Mouse (Mus musculus): ENCODE data around the gene Alpk3. TPM values are rescaled to one million over a fixed set of nuclear protein-coding genes. Genes with fewer than 3 reads are reported as not detected.

Alpk3 gene
- polyA plus RNA-seq, 1 experiment from 2014 or later = 0.33 TPM

DNA sequence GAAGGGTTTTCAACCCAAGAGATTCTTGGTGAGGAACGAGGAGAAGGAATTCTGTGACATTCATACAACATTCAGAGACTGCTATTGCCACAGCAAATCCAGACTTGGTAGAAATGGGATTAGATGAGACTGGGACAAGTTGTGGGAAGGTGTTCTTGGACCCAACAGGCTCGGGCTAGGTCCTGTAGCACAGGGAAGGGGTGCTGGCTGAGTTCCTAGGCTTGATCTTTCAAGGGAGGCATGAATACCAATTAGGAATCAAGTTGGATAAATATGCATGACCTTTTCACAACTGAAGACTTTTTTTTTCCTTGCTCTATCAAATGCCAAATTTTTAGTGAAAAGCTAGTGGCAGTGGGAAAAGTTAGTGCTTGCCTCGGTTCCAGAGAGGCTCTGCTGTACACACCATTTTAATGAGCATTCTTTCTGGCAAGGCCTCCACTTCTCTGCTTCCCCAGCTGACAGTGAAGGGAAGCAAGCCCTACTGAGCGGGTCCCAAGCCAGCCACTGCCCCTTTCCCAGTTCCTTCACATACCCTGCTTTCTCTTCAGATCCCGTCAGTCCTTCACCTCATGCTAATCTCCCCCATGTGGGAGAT, 14.3 kb upstream of the Alpk3 start:
- no peak for ATAC-seq (replicated peaks; ENCODE audit: low FRiP score)
- Histone ChIP-seq H3K36me3 (ENCODE audit: control insufficient read depth, insufficient read depth, low read length) (peaks cover 46% of the 10 kb centered on the region), H3K27ac (ENCODE audit: low read depth, low read length) (no peak overlapping the region), H3K9ac (ENCODE audit: low read depth, low read length) (no peak overlapping the region), H3K27me3 (replicated peaks; ENCODE audit: control insufficient read depth, insufficient read depth, low read length) (no peaks in the 10 kb centered on the region), H3K4me2 (no peak overlapping the region), H3K4me1 (replicated peaks; ENCODE audit: control insufficient read depth, insufficient read depth, low read length) (no peaks in the 10 kb centered on the region), H3K9me3 (ENCODE audit: control insufficient read depth, low read length) (no peaks in the 10 kb centered on the region), H3K4me3 (ENCODE audit: low read depth, low read length) (no peak overlapping the region)
- no peak for DNase-seq (ENCODE audit: low spot score)
- WGBS = 88% methylated on average over 5 of the region's 5 CpGs

DNA sequence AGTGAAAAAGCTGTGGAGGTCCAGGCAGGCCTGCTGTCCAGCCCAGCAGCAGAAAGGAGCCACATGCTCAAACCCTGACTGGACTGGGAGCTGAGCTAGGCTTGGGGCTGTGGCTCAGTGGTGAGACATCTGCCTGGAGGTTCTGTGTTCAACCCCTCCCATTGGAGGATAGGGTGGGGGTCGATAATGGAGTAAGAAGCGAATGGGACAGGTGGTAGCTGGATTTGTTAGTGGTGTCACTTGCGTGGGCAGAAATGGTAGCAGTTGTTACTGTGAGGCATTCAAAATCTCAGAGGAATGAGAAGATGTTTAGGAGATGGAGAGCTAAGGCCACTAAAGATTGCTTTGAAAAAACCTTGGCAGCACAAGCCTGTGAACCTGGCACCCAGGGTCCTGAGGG, 9.6 kb upstream of the Alpk3 start:
- WGBS = 86% methylated on average over 3 of the region's 3 CpGs
- H3K9ac ChIP-seq (ENCODE audit: low read depth, low read length) = no peak overlapping the region

DNA sequence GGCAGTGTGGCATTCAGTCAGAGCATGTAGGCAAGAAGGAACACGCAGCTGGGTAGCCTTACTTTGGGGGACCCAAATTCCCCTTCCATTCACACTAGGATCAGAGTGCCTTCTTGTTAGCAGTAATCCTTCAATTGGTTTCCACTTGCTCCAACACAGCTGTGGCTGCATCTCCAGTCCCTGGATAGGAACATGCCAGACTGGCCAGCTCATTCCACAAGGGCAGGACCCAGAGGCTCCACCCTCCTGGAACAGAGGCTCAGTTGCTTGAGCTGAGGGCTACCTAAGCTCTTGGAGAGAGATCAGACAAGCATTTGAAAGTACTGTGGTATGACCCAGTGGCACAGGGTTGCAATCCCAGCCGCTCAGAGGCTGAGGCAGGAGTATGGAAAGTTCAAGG, 8.9 kb upstream of the Alpk3 start:
- Histone ChIP-seq H3K4me3 (ENCODE audit: low read depth, low read length) (no peak overlapping the region), H3K36me3 (ENCODE audit: control insufficient read depth, insufficient read depth, low read length) (no peaks in the 10 kb centered on the region), H3K27ac (ENCODE audit: low read depth, low read length) (no peak overlapping the region), H3K27me3 (replicated peaks; ENCODE audit: control insufficient read depth, insufficient read depth, low read length) (no peaks in the 10 kb centered on the region), H3K9ac (ENCODE audit: low read depth, low read length) (no peak overlapping the region), H3K4me1 (replicated peaks; ENCODE audit: control insufficient read depth, insufficient read depth, low read length) (no peaks in the 10 kb centered on the region), H3K9me3 (ENCODE audit: control insufficient read depth, low read length) (no peaks in the 10 kb centered on the region), H3K4me2 (no peak overlapping the region)
- ATAC-seq (replicated peaks; ENCODE audit: low FRiP score) (no peak), DNase-seq (ENCODE audit: low spot score) (no peak)
- WGBS = 86% methylated on average over 2 of the region's 2 CpGs

More for the DNA sequence above, 9.6 kb upstream of the Alpk3 start:
- Histone ChIP-seq H3K36me3 (ENCODE audit: control insufficient read depth, insufficient read depth, low read length) (peaks cover 4% of the 10 kb centered on the region; the same call in 1 of the 2 replicates), H3K4me3 (ENCODE audit: low read depth, low read length) (no peak overlapping the region), H3K27ac (ENCODE audit: low read depth, low read length) (no peak overlapping the region), H3K4me1 (replicated peaks; ENCODE audit: control insufficient read depth, insufficient read depth, low read length) (no peaks in the 10 kb centered on the region), H3K9me3 (ENCODE audit: control insufficient read depth, low read length) (no peaks in the 10 kb centered on the region), H3K4me2 (no peak overlapping the region), H3K27me3 (replicated peaks; ENCODE audit: control insufficient read depth, insufficient read depth, low read length) (no peaks in the 10 kb centered on the region)
- DNase-seq (ENCODE audit: low spot score) (no peak), ATAC-seq (replicated peaks; ENCODE audit: low FRiP score) (no peak)

DNA sequence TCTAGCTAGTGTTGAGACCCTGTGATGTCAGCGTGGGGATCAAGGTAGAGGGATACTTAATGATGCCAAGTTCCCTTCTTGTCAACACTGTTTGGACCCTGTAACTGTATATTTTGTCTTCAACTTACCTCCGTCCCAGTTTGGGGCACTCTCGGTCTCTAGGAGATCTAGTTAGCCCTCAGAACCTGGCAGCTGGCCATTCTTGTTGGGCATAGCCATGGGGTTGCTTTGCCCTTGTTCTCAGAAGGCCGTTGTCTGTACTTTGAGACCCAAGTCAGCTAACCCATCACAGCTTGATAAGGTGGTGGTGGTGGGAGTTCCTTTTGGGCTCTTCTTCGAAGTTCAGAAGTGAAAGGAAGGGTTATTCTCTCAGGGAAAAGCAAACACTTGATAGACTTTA, 7.4 kb upstream of the Alpk3 start:
- 80% methylated on average over 5 of the region's 5 CpGs for WGBS
- Histone ChIP-seq H3K4me2 (no peak overlapping the region), H3K27ac (ENCODE audit: low read depth, low read length) (no peak overlapping the region), H3K4me3 (ENCODE audit: low read depth, low read length) (no peak overlapping the region), H3K9me3 (ENCODE audit: control insufficient read depth, low read length) (no peaks in the 10 kb centered on the region), H3K27me3 (replicated peaks; ENCODE audit: control insufficient read depth, insufficient read depth, low read length) (no peaks in the 10 kb centered on the region), H3K9ac (ENCODE audit: low read depth, low read length) (no peak overlapping the region), H3K36me3 (ENCODE audit: control insufficient read depth, insufficient read depth, low read length) (no peaks in the 10 kb centered on the region), H3K4me1 (replicated peaks; ENCODE audit: control insufficient read depth, insufficient read depth, low read length) (no peaks in the 10 kb centered on the region)
- DNase-seq (ENCODE audit: low spot score) (no peak), ATAC-seq (replicated peaks; ENCODE audit: low FRiP score) (no peak)

- H3K9ac ChIP-seq (ENCODE audit: low read depth, low read length) = no peak overlapping the region
- no peak overlapping the region for H3K4me2 ChIP-seq
- 73% methylated on average over 11 of the region's 11 CpGs for WGBS
- H3K4me1 ChIP-seq (replicated peaks; ENCODE audit: control insufficient read depth, insufficient read depth, low read length) = peaks cover 31% of the 10 kb centered on the region
- H3K9me3 ChIP-seq (ENCODE audit: control insufficient read depth, low read length) = no peaks in the 10 kb centered on the region
- H3K4me3 ChIP-seq (ENCODE audit: low read depth, low read length) = no peak overlapping the region
- no peaks in the 10 kb centered on the region for H3K27me3 ChIP-seq (replicated peaks; ENCODE audit: control insufficient read depth, insufficient read depth, low read length)
- H3K36me3 ChIP-seq (ENCODE audit: control insufficient read depth, insufficient read depth, low read length) = no peaks in the 10 kb centered on the region
- ATAC-seq (replicated peaks; ENCODE audit: low FRiP score) = no peak
- H3K27ac ChIP-seq (ENCODE audit: low read depth, low read length) = no peak overlapping the region
- DNase-seq (ENCODE audit: low spot score) = no peak
Observed at GRCm38 (mm10) chr7:81055709-81056370, 1.6 kb upstream of the Alpk3 start.

DNA sequence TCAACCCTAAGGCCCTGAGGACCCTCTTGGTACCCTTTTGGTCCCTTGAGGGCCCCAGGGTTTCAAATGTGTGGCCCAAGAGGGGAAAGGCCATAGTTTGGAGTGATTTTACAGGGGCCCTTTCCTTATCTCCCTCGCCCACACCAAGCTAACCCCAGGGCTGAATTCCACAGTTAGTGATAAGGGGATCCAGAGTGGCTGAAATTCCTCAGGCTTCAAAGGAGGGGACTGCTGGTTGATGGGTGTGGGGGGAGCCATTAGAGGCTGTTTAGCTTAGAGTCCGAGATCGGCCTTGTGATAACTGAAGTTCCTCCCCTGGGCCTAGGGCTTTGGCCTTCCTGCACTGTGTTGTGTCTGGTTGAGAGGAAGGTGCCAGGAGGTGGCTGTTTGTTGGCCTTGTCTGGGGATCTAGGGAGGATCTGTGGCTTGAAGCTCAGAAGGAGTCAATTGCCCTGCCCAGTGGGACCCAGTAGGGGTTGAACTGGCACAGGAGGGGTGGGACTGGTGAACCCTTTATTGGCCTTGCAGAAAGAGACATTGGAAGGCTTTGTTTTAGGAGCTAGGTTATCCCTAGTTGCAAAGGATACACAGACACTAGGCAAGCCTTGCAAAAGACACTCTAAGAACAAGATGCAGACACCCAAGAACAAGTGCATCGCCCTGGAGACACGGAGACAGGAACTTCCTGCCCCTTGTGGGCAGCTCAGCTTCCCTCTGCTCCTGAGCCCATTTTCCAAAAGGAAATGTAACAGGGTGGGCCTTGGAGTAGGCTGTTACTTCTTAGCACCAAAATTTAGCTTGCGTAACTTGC, 706 bp downstream of the Alpk3 start:
- 0 out of 2 replicates have a peak overlapping the region, but pooled peaks have one; percentile 3 for H3K9ac ChIP-seq (ENCODE audit: low read depth, low read length)
- H3K36me3 ChIP-seq (ENCODE audit: control insufficient read depth, insufficient read depth, low read length) = no peaks in the 10 kb centered on the region
- H3K4me2 ChIP-seq = peak overlapping the region; percentile 65
- H3K9me3 ChIP-seq (ENCODE audit: control insufficient read depth, low read length) = no peaks in the 10 kb centered on the region
- peak; percentile 68 for DNase-seq (ENCODE audit: low spot score)
- peaks cover 31% of the 10 kb centered on the region for H3K4me1 ChIP-seq (replicated peaks; ENCODE audit: control insufficient read depth, insufficient read depth, low read length)
- H3K27me3 ChIP-seq (replicated peaks; ENCODE audit: control insufficient read depth, insufficient read depth, low read length) = no peaks in the 10 kb centered on the region
- WGBS = 28% methylated on average over 6 of the region's 6 CpGs
- H3K4me3 ChIP-seq (ENCODE audit: low read depth, low read length) = peak overlapping the region; percentile 20; the same call in 1 of the 2 replicates
- peak; percentile 91 for ATAC-seq (replicated peaks; ENCODE audit: low FRiP score)
- H3K27ac ChIP-seq (ENCODE audit: low read depth, low read length) = peak overlapping the region; percentile 55

GRCm38 (mm10) chr7:81058712-81059154, 1.3 kb downstream of the Alpk3 start:
- Histone ChIP-seq H3K9ac (ENCODE audit: low read depth, low read length) (no peak overlapping the region), H3K27me3 (replicated peaks; ENCODE audit: control insufficient read depth, insufficient read depth, low read length) (no peaks in the 10 kb centered on the region), H3K36me3 (ENCODE audit: control insufficient read depth, insufficient read depth, low read length) (no peaks in the 10 kb centered on the region), H3K4me2 (peak overlapping the region; percentile 65), H3K4me3 (ENCODE audit: low read depth, low read length) (no peak overlapping the region), H3K9me3 (ENCODE audit: control insufficient read depth, low read length) (no peaks in the 10 kb centered on the region), H3K27ac (ENCODE audit: low read depth, low read length) (peak overlapping the region; percentile 55; the same call in 1 of the 2 replicates), H3K4me1 (replicated peaks; ENCODE audit: control insufficient read depth, insufficient read depth, low read length) (peaks cover 31% of the 10 kb centered on the region)
- DNase-seq (ENCODE audit: low spot score) = no peak
- WGBS = 25% methylated on average over 9 of the region's 9 CpGs
- no peak for ATAC-seq (replicated peaks; ENCODE audit: low FRiP score)

GRCm38 (mm10) chr7:81059388-81059787, 2.0 kb downstream of the Alpk3 start:
- Histone ChIP-seq H3K9me3 (ENCODE audit: control insufficient read depth, low read length) (no peaks in the 10 kb centered on the region), H3K27ac (ENCODE audit: low read depth, low read length) (no peak overlapping the region), H3K4me2 (no peak overlapping the region), H3K4me1 (replicated peaks; ENCODE audit: control insufficient read depth, insufficient read depth, low read length) (peaks cover 31% of the 10 kb centered on the region), H3K4me3 (ENCODE audit: low read depth, low read length) (no peak overlapping the region), H3K27me3 (replicated peaks; ENCODE audit: control insufficient read depth, insufficient read depth, low read length) (no peaks in the 10 kb centered on the region), H3K9ac (ENCODE audit: low read depth, low read length) (no peak overlapping the region), H3K36me3 (ENCODE audit: control insufficient read depth, insufficient read depth, low read length) (no peaks in the 10 kb centered on the region)
- 70% methylated on average over 5 of the region's 5 CpGs for WGBS
- ATAC-seq (replicated peaks; ENCODE audit: low FRiP score) (no peak), DNase-seq (ENCODE audit: low spot score) (no peak)

Data from liver, embryonic 11.5 days (tissue).